Mouse (Mus musculus) stomach, embryonic 14.5 days (tissue): ENCODE results near the gene Add1. TPM values are rescaled to one million over a fixed set of nuclear protein-coding genes. Genes with fewer than 3 reads are reported as not detected.

Source experiments
- ATAC-seq: fragments of 200-750 bp; cut with Nextera tagmentation; 2 replicates; pipeline ENCODE4 v1.8.0; 2017; ENCODE audit warnings: low read depth, moderate TSS enrichment; ENCODE audit not compliant: insufficient number of reproducible peaks, insufficient read depth, low FRiP score
- H3K27ac ChIP-seq: fragments of 300-500 bp; sonication (generic); 2 replicates; pipeline ENCODE4 v1.5.1; 2014; ENCODE audit warnings: mild to moderate bottlenecking, low read length, moderate library complexity, mixed read lengths
- H3K27me3 ChIP-seq: fragments of 300-500 bp; sonication (generic); 2 replicates; pipeline ENCODE4 v1.6.1; 2014; ENCODE audit warnings: low read length, control low read depth, mixed read lengths; ENCODE audit not compliant: control insufficient read depth, insufficient read depth
- H3K36me3 ChIP-seq: fragments of 300-500 bp; sonication (generic); 2 replicates; pipeline ENCODE4 v1.6.1; 2014; ENCODE audit warnings: mild to moderate bottlenecking, control low read depth, low read length, moderate library complexity, mixed read lengths; ENCODE audit not compliant: control insufficient read depth, insufficient read depth
- H3K4me1 ChIP-seq: fragments of 300-500 bp; sonication (generic); 2 replicates; pipeline ENCODE4 v1.6.1; 2014; ENCODE audit warnings: low read length, control low read depth, mixed read lengths; ENCODE audit not compliant: control insufficient read depth, insufficient read depth
- H3K4me2 ChIP-seq: fragments of 300-500 bp; sonication (generic); replicated peaks from 2 replicates; pipeline ENCODE4 v1.6.1; 2014; ENCODE audit warnings: low read depth, low read length, control low read depth
- H3K4me3 ChIP-seq: fragments of 300-500 bp; sonication (generic); 2 replicates; pipeline ENCODE4 v1.5.1; 2014; ENCODE audit warnings: low read depth, low read length, control low read depth
- H3K9ac ChIP-seq: fragments of 300-500 bp; sonication (generic); replicated peaks from 2 replicates; pipeline ENCODE4 v1.6.1; 2014; ENCODE audit warnings: low read depth, mild to moderate bottlenecking, control low read depth, low read length, moderate library complexity, mixed read lengths
- H3K9me3 ChIP-seq: fragments of 300-500 bp; sonication (generic); 2 replicates; pipeline ENCODE4 v1.6.1; 2016; ENCODE audit warnings: low read depth, low read length, control low read depth; ENCODE audit not compliant: control insufficient read depth
- WGBS: fragments of 180-500 bp; shearing (Covaris S2); extraction: QIAGEN DNeasy Blood & Tissue Kit; methylation state at CpG from one replicate; pipeline ENCODE4 v1.1.7; 2014; 5-methylcytosine and 5-hydroxymethylcytosine counted together
- polyA plus RNA-seq: library from polyadenylated mRNA; unstranded; fragments of >200 nt; fragmentation: Nextera tagmentation; extraction: Ambion mirVana; gene quantifications from 2 replicates; pipeline ENCODE4 v1.2.1, GENCODE M21; 2014

The Add1 gene
- polyA plus RNA-seq, 1 experiment from 2014 or later: 193 TPM

DNA sequence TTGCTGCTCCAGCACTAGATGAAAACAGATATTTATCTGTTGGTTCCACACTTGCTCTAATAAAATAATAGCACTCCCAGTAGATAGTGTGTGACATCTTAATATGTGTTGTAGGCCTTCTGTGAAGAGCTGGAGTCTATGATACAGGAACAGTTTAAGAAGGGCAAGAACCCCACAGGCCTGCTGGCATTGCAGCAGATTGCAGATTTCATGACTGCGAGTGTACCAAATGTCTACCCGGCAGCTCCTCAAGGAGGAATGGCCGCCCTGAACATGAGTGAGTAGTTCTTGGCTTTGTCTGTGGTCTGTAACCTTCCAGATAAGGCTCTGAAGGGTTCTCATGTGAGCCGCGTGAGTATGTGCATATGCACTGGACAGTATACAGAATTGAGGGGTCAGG is 31.1 kb downstream of the Add1 start:
- H3K27me3 ChIP-seq: no peaks in the 10 kb centered on the region
- ATAC-seq: no peak
- WGBS: 97% methylated on average over 5 of the region's 5 CpGs
- H3K9me3 ChIP-seq: no peaks in the 10 kb centered on the region
- peaks cover 37% of the 10 kb centered on the region for H3K36me3 ChIP-seq
- H3K27ac ChIP-seq: no peak overlapping the region
- no peak overlapping the region for H3K4me3 ChIP-seq
- no peak overlapping the region for H3K9ac ChIP-seq
- H3K4me1 ChIP-seq: no peaks in the 10 kb centered on the region
- no peak overlapping the region for H3K4me2 ChIP-seq

GRCm38 (mm10) chr5:34607100-34607880 is 33.8 kb downstream of the Add1 start:
- no peaks in the 10 kb centered on the region for H3K4me1 ChIP-seq
- no peaks in the 10 kb centered on the region for H3K9me3 ChIP-seq
- H3K9ac ChIP-seq: no peak overlapping the region
- 83% methylated on average over 8 of the region's 8 CpGs for WGBS
- H3K27ac ChIP-seq: no peak overlapping the region
- H3K4me2 ChIP-seq: no peak overlapping the region
- no peak overlapping the region for H3K4me3 ChIP-seq
- peaks cover 46% of the 10 kb centered on the region for H3K36me3 ChIP-seq
- H3K27me3 ChIP-seq: no peaks in the 10 kb centered on the region
- ATAC-seq: no peak

GRCm38 (mm10) chr5:34608226-34608625 is 34.8 kb downstream of the Add1 start:
- ATAC-seq: no peak
- no peak overlapping the region for H3K4me3 ChIP-seq
- H3K27me3 ChIP-seq: no peaks in the 10 kb centered on the region
- no peak overlapping the region for H3K27ac ChIP-seq
- WGBS: 45% methylated on average over 3 of the region's 3 CpGs
- H3K4me1 ChIP-seq: no peaks in the 10 kb centered on the region
- H3K36me3 ChIP-seq: peaks cover 46% of the 10 kb centered on the region
- H3K4me2 ChIP-seq: no peak overlapping the region
- H3K9ac ChIP-seq: no peak overlapping the region
- H3K9me3 ChIP-seq: no peaks in the 10 kb centered on the region

DNA sequence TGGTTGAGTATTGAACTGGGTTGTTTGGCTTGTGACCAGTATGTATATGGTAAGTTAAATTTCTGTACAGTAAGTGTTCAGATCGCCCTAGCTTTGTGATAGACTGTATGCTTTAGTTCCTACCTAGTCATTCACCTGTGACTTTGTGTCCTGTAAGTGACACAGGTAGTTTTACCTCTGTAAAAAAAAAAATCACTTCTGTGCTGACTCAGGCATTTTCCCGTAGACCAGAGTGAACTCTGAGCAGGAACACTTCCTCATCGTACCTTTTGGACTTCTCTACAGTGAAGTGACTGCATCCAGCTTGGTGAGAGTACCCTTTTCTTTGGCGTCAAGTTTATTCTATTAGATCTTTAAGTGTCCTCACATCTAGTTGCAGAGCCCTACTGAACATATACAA is 36.5 kb downstream of the Add1 start:
- no peak for ATAC-seq
- no peak overlapping the region for H3K9ac ChIP-seq
- H3K4me2 ChIP-seq: no peak overlapping the region
- WGBS: 90% methylated on average over 4 of the region's 4 CpGs
- H3K4me1 ChIP-seq: no peaks in the 10 kb centered on the region
- no peaks in the 10 kb centered on the region for H3K9me3 ChIP-seq
- no peak overlapping the region for H3K4me3 ChIP-seq
- no peak overlapping the region for H3K27ac ChIP-seq
- H3K36me3 ChIP-seq: peaks cover 57% of the 10 kb centered on the region
- no peaks in the 10 kb centered on the region for H3K27me3 ChIP-seq

- Histone ChIP-seq H3K36me3 (peaks cover 55% of the 10 kb centered on the region), H3K4me1 (peaks cover 8% of the 10 kb centered on the region; the same call in 1 of the 2 replicates), H3K27me3 (no peaks in the 10 kb centered on the region), H3K27ac (no peak overlapping the region), H3K4me3 (no peak overlapping the region), H3K4me2 (no peak overlapping the region), H3K9ac (no peak overlapping the region), H3K9me3 (no peaks in the 10 kb centered on the region)
- no peak for ATAC-seq
- 93% methylated on average over 2 of the region's 2 CpGs for WGBS
Measured at GRCm38 (mm10) chr5:34632996-34633395, 59.5 kb downstream of the Add1 start.

DNA sequence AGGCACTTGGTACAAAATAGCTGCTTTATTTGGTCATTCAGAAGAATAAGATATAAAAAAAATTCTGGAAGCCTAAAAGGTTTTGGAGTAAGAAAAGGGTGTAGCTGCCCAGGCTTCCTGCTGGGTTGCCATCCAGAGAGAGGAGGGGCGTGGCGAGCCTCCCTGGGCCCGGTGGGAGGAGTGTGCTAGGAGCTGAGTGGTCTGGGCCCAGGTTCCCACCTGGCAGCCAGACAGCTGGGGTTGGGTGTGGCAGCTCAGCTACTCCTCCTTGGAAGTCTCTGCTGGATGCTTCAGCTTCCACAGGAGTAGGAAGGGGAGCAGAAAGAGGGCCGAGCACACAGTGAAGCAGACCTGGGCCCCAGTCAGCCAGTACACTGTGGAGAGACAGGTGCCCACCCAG is 60.2 kb downstream of the Add1 start:
- WGBS: 49% methylated on average over 4 of the region's 4 CpGs
- Histone ChIP-seq H3K4me1 (peaks cover 8% of the 10 kb centered on the region; the same call in 1 of the 2 replicates), H3K4me2 (no peak overlapping the region), H3K9ac (no peak overlapping the region), H3K27me3 (no peaks in the 10 kb centered on the region), H3K27ac (no peak overlapping the region), H3K36me3 (peaks cover 57% of the 10 kb centered on the region), H3K9me3 (no peaks in the 10 kb centered on the region), H3K4me3 (no peak overlapping the region)
- ATAC-seq: no peak

- H3K9me3 ChIP-seq: no peaks in the 10 kb centered on the region
- 92% methylated on average over 13 of the region's 13 CpGs for WGBS
- H3K4me2 ChIP-seq: no peak overlapping the region
- no peak overlapping the region for H3K9ac ChIP-seq
- H3K27me3 ChIP-seq: no peaks in the 10 kb centered on the region
- H3K4me3 ChIP-seq: no peak overlapping the region
- peaks cover 8% of the 10 kb centered on the region; the same call in 1 of the 2 replicates for H3K4me1 ChIP-seq
- peaks cover 61% of the 10 kb centered on the region for H3K36me3 ChIP-seq
- H3K27ac ChIP-seq: no peak overlapping the region; the same call in 1 of the 2 replicates
- ATAC-seq: no peak
Measured at GRCm38 (mm10) chr5:34634746-34635400, 61.4 kb downstream of the Add1 start.

DNA sequence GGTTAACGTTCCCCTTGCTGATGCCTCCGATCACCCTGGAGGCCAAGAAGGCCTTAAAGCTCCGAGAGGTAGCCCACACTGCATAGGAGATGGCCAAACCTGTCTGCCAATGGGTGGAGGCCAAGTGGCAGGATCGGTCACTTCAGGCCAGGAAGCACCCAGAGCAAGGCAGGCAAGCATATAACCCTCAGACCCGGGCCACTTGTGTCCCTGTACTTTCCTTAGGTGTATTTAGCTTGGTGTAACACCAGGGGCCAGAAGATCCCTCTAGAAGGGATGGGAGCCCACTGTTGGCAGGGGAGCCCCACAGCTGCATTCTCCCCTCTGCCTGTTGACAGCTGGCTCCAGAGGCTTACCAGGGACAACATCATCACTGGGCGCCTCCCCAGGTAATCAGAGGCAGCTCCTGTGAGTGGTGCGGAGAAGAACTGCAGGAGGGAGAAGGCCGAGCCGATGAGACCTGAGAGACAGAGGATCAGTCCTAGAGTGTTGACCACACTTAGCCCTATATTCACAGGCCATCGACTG is 62.3 kb downstream of the Add1 start:
- H3K9me3 ChIP-seq: no peaks in the 10 kb centered on the region
- H3K4me1 ChIP-seq: peaks cover 8% of the 10 kb centered on the region; the same call in 1 of the 2 replicates
- peak overlapping the region; percentile 87 for H3K4me2 ChIP-seq
- no peaks in the 10 kb centered on the region for H3K27me3 ChIP-seq
- no peak overlapping the region for H3K27ac ChIP-seq
- H3K36me3 ChIP-seq: peaks cover 62% of the 10 kb centered on the region
- H3K9ac ChIP-seq: peak overlapping the region; percentile 63; the same call in 1 of the 2 replicates
- no peak for ATAC-seq
- WGBS: 59% methylated on average over 10 of the region's 10 CpGs
- H3K4me3 ChIP-seq: peak overlapping the region; percentile 73
